Mouse (Mus musculus) liver, embryonic 15.5 days (tissue): ENCODE results near the gene Dvl1. TPM values are rescaled to one million over a fixed set of nuclear protein-coding genes. Genes with fewer than 3 reads are reported as not detected.

Experiments
- polyA plus RNA-seq: library from polyadenylated mRNA; unstranded; fragments of >200 nt; fragmentation: Nextera tagmentation; extraction: Ambion mirVana; gene quantifications from 2 replicates; pipeline ENCODE4 v1.2.1, GENCODE M21; 2015

Dvl1 gene
- polyA plus RNA-seq, 1 experiment from 2014 or later: 5.0 TPM

Other genes with a start within 250 kb of the Dvl1 start
- 5.4 and 5.9 TPM in 2 replicates for gene Slc35e2, start 246.0 kb upstream of the Dvl1 start, polyA plus RNA-seq
- gene Cdk11b, start 222.5 kb upstream of the Dvl1 start, polyA plus RNA-seq: 18.6 and 19.9 TPM in 2 replicates
- not detected in 2 replicates for gene Gm10563, start 202.0 kb upstream of the Dvl1 start, polyA plus RNA-seq
- 4.9 TPM in 2 replicates for gene Mmp23, start 194.0 kb upstream of the Dvl1 start, polyA plus RNA-seq
- 3.8 and 5.2 TPM in 2 replicates for gene Mib2, start 178.2 kb upstream of the Dvl1 start, polyA plus RNA-seq
- 0.24 and 0.48 TPM in 2 replicates for gene Fndc10, start 153.1 kb upstream of the Dvl1 start, polyA plus RNA-seq
- 52.0 and 52.4 TPM in 2 replicates for gene Ssu72, start 142.6 kb upstream of the Dvl1 start, polyA plus RNA-seq
- gene Tmem240, start 112.6 kb upstream of the Dvl1 start, polyA plus RNA-seq: 0.08 and 0.10 TPM in 2 replicates
- 47.9 and 56.5 TPM in 2 replicates for gene Atad3a, start 86.3 kb upstream of the Dvl1 start, polyA plus RNA-seq
- 0.33 and 0.54 TPM in 2 replicates for gene Vwa1, start 72.7 kb upstream of the Dvl1 start, polyA plus RNA-seq
- 0.13 and 0.22 TPM in 2 replicates for gene Tmem88b, start 61.5 kb upstream of the Dvl1 start, polyA plus RNA-seq
- 0.07 TPM in 1 of 2 replicates, not detected in the other for gene Ankrd65, start 57.0 kb upstream of the Dvl1 start, polyA plus RNA-seq
- gene Mrpl20, start 44.5 kb upstream of the Dvl1 start, polyA plus RNA-seq: 135 and 141 TPM in 2 replicates
- 65.6 and 77.1 TPM in 2 replicates for gene Ccnl2, start 34.9 kb upstream of the Dvl1 start, polyA plus RNA-seq
- gene Aurkaip1, start 16.1 kb upstream of the Dvl1 start, polyA plus RNA-seq: 94.0 and 108 TPM in 2 replicates
- 7.7 and 9.9 TPM in 2 replicates for gene Mxra8, start 7.7 kb upstream of the Dvl1 start, polyA plus RNA-seq
- 0.08 and 0.15 TPM in 2 replicates for gene Tas1r3, start 16.0 kb downstream of the Dvl1 start, polyA plus RNA-seq
- 7.5 and 8.9 TPM in 2 replicates for gene Cptp, start 22.0 kb downstream of the Dvl1 start, polyA plus RNA-seq
- gene Ints11, start 22.1 kb downstream of the Dvl1 start, polyA plus RNA-seq: 34.3 and 37.6 TPM in 2 replicates
- 14.3 and 15.6 TPM in 2 replicates for gene Pusl1, start 44.4 kb downstream of the Dvl1 start, polyA plus RNA-seq
- 6.5 and 8.5 TPM in 2 replicates for gene Acap3, start 44.4 kb downstream of the Dvl1 start, polyA plus RNA-seq
- 50.2 and 51.2 TPM in 2 replicates for gene Ube2j2, start 96.4 kb downstream of the Dvl1 start, polyA plus RNA-seq
- 76.3 and 81.9 TPM in 2 replicates for gene C1qtnf12, start 114.9 kb downstream of the Dvl1 start, polyA plus RNA-seq
- gene B3galt6, start 145.2 kb downstream of the Dvl1 start, polyA plus RNA-seq: 4.4 and 4.6 TPM in 2 replicates
- gene Sdf4, start 145.5 kb downstream of the Dvl1 start, polyA plus RNA-seq: 77.0 and 81.4 TPM in 2 replicates
- 0.23 and 0.51 TPM in 2 replicates for gene Tnfrsf4, start 166.4 kb downstream of the Dvl1 start, polyA plus RNA-seq
- gene Tnfrsf18, start 178.8 kb downstream of the Dvl1 start, polyA plus RNA-seq: 0.66 and 0.73 TPM in 2 replicates
- 0.22 and 0.58 TPM in 2 replicates for gene Ttll10, start 212.0 kb downstream of the Dvl1 start, polyA plus RNA-seq